Mouse (Mus musculus) fibroblast of lung, adult 2 months (primary cell): Measurements from ENCODE around the gene Fxr2.

Experiments
- DNase-seq: peaks from one replicate; pipeline ENCODE4 v3.0.0-alpha.2; 2011; ENCODE audit warnings: low read depth

The Fxr2 gene

GRCm38 (mm10) chr11:69632284-69633089, at the start of gene Fxr2:
Fxr2 (plus strand) TSS chr11:69632990.
- DNase-seq: peak; percentile 100

- DNase-seq: no peak
Measured at GRCm38 (mm10) chr11:69584008-69584407, 48.8 kb upstream of the Fxr2 start.

DNA sequence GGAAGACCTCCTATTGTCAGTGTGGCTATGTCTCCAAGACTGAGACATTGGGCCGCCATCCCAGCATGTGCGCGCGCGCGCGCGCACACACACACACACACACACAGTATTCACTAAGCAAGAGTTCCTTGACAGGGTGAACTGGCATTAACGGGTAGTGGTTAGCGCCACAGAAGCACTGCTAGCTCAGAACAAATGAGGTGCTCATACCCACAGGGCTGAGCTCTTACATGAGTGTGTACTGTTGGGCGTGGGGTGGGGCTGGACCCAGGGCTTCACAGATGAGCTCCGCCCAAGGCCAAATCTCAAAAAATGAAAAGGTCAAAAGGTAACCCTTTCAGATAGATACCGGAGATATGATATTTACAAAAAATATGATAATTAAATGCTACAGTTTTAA, 47.9 kb upstream of the Fxr2 start:
- no peak for DNase-seq

DNA sequence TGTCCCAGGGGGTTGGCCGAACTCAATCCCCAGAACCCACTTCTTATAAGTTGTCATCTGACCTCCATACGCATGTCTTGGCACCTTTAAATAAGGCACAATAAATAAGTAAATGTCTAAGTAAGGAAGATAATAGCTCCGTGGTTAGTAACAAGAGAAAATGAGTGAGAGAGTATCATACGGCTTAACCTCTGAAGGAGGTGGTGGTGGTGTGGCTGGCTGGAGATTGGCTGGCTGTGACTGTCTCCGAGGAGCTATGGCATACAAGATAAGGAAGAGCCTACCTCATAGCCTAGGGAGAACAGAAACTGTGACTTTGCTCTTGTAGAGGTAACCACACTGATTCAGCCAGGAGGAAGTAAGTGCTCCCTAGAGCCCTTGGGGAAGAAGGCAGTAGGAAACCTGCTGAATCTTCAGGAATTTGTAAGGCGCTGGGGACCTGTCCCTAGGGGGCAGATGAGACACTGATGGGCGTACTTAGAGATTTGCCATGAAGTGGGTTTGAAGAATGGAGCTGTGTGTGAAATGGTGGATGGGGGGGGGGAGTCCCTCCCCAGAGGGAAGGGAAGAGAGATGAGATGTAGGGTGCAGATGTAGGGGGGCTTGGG, 47.0 kb upstream of the Fxr2 start:
- no peak for DNase-seq

GRCm38 (mm10) chr11:69589207-69589834, 43.5 kb upstream of the Fxr2 start:
- no peak for DNase-seq

DNA sequence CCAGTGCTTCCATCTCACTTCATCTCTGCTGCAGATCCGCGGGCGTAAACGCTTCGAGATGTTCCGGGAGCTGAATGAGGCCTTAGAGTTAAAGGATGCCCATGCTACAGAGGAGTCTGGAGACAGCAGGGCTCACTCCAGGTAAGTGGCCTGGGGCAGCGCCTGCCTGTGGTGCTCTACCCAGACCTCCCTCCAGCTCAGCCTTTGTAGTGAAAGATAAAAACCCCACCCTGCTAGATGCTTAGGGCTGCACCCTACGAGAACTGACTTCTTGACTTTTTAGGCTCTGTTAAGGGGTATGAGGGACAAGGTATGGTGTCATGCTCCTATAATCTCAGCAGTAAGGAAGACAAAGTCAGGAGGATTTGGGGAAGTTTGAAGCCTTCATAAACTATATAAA, 42.2 kb upstream of the Fxr2 start:
- DNase-seq: no peak

DNA sequence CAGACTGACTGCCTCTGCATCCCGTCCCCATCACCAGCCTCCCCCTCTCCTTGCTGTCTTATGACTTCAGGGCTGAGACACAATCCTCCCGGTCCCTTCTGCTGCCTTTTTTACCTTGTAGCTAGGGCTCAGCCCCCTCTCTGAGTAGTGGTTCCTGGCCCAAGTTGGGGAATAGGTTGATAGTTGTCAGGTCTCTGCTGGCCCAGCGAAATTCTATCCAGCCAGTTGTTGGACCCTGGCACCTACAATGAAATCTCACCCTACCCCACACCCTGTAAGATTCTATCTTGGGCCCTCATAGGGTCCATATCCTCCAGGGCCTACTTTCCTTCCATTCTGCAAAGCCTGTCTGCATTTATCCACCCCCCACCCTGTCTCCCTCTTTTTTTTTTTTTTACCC, 41.4 kb upstream of the Fxr2 start:
- no peak for DNase-seq

DNA sequence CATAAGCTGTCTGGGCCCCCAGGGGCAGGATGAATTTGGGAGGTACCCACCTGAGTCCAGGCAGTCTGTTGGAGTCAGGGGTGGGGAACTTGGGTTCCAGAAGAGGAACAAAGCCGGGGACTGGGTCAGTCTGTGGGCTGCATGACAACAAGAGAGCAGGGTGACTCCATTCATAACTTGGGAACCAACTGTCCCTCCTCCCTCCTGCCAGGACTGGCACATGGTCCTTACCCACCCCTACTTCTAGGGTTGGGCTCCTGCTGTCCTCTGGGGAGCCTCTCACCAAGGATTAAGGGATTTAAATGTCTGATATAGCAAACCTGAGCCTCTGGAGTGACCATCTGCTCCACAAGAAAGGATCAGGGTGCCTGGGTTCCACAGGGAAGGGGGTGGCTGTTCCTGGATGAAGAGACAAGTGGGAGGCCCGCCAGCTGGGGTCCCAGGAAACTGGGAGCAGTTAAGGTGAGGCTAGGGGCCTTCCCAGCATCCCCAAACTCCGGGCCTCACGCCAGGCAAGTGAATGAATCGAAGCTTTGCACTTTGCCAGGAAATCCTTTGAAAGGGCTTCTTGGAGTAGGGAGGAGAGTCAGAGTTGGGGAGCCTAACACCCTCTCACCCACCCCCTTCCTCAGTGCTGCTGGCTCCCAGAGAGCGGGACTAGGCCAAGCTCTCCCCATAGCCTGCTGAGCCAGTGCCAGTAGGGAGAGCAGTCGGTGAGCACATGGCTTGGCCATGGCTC, 40.7 kb upstream of the Fxr2 start:
- no peak for DNase-seq

DNA sequence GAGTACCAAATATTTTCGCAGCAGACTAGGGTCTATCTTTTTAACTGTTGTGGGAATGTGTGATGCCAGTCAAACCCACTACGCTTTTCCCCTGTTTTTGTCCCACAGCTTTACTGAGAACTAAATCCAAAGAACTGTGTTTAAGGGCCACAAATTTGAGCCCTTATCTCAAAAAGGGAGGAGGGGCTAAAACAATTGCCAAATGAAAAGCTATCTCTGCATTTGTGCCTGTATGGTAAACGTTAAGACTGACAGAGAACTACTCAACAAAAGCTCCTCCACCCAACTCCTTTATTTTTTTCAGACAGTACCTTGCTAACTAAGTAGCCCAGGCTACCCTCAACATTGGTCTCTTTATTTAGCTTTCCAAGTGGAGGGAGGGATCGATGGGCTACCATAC, 40.0 kb upstream of the Fxr2 start:
- no peak for DNase-seq

GRCm38 (mm10) chr11:69594853-69595252, 37.9 kb upstream of the Fxr2 start:
- no peak for DNase-seq

DNA sequence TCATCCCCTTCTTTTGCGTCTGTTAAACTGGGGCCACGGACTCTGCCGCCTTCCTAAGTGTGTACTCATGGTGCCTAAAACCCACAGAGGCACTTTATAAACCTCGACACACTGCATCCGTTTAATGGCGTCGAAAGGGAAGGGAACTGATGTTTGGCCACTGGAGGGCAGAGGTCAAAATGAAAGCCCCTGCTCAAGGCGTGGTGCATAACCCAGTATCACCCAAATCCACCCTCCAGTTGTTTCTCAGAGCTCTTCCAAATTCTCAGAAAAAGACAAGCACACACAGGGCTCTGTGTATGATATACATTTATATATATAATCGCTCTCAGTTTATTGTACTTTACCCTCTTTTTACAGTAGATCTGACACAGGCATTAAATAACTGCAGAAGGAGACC, 33.4 kb upstream of the Fxr2 start:
- DNase-seq: no peak

- no peak for DNase-seq
Measured at GRCm38 (mm10) chr11:69600098-69600497, 32.7 kb upstream of the Fxr2 start.

DNA sequence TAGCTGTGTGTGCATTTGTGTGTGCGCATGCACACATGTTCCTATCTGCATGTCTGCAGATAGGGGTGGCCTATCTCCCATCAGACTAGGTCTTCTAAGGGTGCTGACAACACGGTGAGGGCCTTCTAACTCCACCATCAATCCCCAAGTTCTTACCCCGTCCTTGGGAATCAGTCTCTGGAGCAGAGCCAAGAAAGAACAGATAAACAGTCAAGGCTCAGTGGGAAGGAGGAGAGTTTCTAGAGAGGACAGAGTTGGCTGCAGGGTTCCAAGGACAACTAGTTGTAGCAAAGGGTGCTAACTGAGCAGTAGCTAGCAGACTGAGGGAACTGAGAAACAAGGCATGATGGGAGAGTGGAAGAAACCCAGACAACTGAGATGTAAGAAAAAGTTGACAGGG, 31.0 kb upstream of the Fxr2 start:
- no peak for DNase-seq

GRCm38 (mm10) chr11:69603516-69603915, 29.3 kb upstream of the Fxr2 start:
- no peak for DNase-seq

DNA sequence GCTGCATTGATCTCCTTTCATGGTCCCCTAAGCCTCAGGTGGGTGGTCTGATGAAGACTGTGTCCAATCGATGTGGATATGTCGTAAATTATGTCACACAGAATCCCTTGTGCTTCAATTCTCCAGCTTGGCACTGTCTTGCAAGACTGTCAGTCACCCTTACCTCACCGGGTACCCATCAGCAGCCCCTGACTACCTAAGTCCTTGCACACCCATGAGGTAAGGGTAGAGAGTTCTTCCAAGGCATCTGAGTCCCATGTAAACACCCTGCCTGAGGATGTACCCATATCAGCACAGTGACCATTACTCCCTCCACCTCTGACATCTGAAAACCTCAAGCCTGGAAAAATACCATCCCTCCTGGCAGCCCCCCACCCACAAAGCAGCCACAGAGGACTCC, 28.4 kb upstream of the Fxr2 start:
- DNase-seq: no peak

DNA sequence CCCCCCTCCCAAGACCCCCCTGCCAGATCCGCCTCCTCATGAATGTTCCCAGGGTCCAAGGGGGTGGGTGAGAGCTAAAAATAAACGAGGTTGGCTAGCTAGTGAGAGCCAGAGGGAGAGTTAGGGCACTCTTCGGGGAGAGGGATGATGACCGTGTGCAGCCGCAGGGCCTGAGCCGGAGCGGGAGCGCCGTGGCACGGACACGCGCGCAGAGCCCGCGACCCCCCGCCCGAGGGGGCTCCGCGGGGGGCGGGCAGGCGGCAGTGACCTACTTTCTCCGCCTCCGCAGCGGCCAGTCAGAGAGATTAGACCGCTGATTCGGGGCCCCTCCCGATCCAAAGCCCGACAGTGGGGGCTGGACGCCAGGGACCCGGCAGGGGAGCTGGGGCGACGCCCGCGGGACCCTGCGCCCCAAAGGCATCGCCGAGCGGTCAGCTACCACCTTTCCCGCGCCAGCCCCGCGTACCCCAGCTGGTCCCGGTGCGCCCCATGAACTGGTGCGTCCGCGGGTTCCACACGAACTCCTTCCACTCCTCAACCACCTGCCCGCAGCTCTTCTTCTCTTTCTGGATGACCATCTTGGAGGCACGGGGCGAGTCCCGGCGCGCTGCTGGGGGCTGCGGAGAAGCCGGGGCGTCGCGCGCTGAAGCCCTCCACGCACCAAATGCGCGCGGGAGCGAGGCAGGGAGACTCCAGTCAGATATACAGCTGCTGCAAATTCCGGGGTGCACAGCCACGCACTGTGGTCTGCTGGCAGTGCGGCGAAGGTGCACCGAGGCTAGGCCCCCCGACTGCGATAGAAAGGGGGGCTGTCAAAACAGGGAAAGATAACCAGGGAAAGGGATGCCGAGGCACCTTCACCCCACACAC, 27.8 kb upstream of the Fxr2 start:
- no peak for DNase-seq

DNA sequence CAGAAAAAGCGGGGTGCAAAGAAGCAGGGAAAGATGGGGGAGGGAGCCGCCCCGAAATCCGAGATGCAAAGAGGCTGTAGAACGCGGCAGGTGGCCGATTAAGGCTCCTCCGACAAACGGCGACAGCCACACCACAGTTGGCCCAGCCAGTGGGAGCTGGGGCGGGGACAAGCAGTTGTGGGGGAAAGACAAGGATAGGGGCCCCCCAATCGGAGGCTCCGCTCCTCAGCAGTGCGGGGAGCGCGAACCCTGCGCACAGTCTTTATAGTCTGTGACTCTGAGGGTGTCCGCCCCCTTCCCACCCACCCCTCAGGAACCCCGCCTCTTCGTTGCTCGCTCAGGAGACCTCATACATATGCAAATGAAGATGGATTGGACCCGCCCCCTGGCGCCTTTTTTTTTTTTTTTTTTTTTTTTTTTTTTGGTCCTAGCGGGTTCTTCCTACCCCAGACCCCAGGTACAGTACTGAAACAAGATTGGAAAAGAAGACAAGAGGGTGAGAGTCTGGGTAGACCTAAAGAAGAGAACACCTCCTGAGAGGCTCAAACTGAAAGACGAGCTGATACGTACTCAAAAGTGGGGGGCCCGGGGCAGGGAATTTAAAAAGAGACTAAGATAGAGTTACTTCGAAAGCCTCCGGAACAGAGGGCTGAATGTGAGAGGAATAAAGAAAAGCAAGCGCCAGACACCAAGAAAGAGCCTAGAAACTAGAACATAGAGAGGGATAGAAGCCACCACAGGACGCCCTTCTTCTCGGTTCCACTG, 26.9 kb upstream of the Fxr2 start, which contains the start of gene Atp1b2:
Gene Atp1b2, minus strand, starts transcription at position 217 of the 765 bp plus-strand sequence.
- no peak for DNase-seq

DNA sequence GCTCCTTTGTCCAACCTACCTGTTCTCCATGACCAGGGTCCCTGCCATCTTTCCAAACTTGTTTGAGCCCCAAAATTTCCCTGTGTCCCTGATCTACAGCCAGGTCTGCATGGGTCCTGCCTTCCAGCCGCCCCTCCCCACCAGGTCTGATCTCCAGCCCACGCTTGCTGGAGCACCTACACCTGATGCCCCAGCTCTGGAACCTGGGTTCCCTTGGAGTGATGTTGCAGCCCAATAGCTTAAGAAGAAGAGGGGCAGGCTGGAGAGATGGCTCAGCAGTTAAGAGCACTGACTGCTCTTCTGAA, 26.3 kb upstream of the Fxr2 start:
- no peak for DNase-seq

- DNase-seq: no peak
Measured at GRCm38 (mm10) chr11:69606832-69607231, 26.0 kb upstream of the Fxr2 start.

DNA sequence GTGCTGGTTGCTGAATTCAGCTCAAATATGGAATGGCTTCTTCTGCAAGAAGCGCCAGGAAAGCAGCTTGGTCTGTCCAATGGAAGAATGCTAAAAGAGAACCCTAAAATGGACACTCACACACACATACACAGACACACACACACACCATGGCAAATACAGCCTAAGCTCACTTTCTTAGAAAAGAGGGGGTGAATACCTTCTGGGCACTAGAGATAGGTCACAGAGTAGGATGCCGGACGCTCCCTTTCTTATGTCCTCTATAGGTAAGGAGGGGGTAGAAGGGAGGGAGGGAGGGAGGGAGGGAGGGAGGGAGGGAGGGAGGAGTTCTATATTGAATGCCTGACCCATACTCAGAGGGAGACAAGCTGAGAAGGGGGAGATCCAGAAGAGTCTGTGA, 24.3 kb upstream of the Fxr2 start:
- no peak for DNase-seq

GRCm38 (mm10) chr11:69609416-69609815, 23.4 kb upstream of the Fxr2 start:
- no peak for DNase-seq
